Mouse (Mus musculus) stomach, postnatal 0 days (tissue): ENCODE data around the gene Pgm5.

Source experiments
- CTCF ChIP-seq: IDR thresholded peaks from 2 replicates; pipeline ENCODE4 v1.5.1; 2016; ENCODE audit warnings: antibody characterized with exemption, low read depth, mild to moderate bottlenecking, moderate library complexity
- EP300 ChIP-seq: optimal IDR thresholded peaks from 2 replicates; pipeline ENCODE3; 2016; ENCODE audit warnings: antibody characterized with exemption

- TF ChIP-seq CTCF (no peak), EP300 (no peak)
These were observed 94.3 kb downstream of the Pgm5 start for GRCm38 (mm10) chr19:24767401-24767800.
